Comparison of ENCODE assay signal across 1 mouse cellular context in the genomic region with DNA sequence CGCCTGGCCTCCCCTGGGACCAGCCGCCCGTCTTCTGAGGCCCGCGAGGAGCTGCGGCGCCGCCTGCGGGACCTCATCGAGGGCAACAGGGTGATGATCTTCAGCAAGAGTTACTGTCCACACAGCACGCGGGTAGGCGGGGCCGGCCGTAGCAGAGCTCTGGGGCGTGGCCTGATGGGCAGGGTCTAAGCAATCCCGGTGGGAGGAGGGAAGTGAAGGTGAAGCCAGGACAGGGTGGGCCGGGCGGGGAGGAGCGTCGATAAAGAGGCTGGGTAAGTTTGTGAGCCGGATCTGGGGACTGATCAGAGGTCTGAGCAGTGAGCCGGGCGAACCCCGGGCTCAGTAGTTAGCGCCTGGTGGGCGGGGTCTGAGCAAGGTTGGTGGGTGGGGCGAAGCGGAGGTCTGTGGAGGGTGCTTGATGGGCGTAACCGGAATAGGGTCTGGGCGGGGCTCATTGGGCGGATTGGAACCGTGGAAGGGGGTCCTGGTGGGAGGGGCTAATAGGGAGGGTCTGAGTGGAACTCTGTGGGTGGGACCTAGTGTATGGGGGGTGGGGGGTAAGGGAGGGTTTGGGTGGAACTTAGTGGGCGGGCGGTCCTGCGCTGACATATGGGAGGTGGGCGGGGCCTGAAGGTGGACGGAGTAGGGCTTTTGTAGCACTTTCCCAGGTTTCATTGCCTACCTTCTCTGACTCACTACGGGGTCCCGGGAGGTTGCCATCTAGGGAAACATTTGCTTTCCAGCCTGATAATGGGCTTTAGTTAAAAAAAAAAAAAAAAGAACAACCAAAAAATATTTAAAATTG.
TF ChIP-seq lines count a peak whose summit lies in the region.

No protein-coding gene starts in this region.

TF ChIP-seq in CH12.LX, 34 proteins besides CTCF, POLR2A, EP300 and RAD21:
- TF ChIP-seq BHLHE40 (IDR thresholded peaks at IDR 0.05; ENCODE audit: low read depth, low read length) (peak; percentile 39; the same call in 1 of the 2 replicates), MXI1 (IDR thresholded peaks at IDR 0.05; ENCODE audit: low read depth, low read length) (peak; percentile 86), ELF1 (IDR thresholded peaks at IDR 0.05; ENCODE audit: low read depth, low read length) (peak; percentile 28; the same call in 1 of the 2 replicates), MYC (IDR thresholded peaks at IDR 0.05; ENCODE audit: low read depth, low read length) (no peak; the same call in 1 of the 2 replicates), ZNF384 (IDR thresholded peaks at IDR 0.05; ENCODE audit: low read depth, low read length) (no peak), SMC3 (IDR thresholded peaks at IDR 0.05; ENCODE audit: low read depth, low read length) (0 out of 2 replicates have a peak, but pooled peaks have one; percentile 4), POLR2AphosphoS2 (IDR thresholded peaks at IDR 0.05; ENCODE audit: low read depth, low read length) (no peak), CHD2 (IDR thresholded peaks at IDR 0.05; ENCODE audit: low read length) (0 out of 2 replicates have a peak, but pooled peaks have one; percentile 21), MEF2A (IDR thresholded peaks at IDR 0.05; ENCODE audit: borderline replicate concordance, low read depth, low read length) (no peak), CHD1 (IDR thresholded peaks at IDR 0.05; ENCODE audit: low read depth, low read length) (no peak), IRF4 (IDR thresholded peaks at IDR 0.05; ENCODE audit: low read depth, low read length) (0 out of 2 replicates have a peak, but pooled peaks have one; percentile 36), ZMIZ1 (IDR thresholded peaks at IDR 0.05; ENCODE audit: low read depth, low read length) (no peak; the same call in 1 of the 2 replicates), NELFE (IDR thresholded peaks at IDR 0.05; ENCODE audit: low read depth, low read length) (peak; percentile 46; the same call in 1 of the 2 replicates), ZKSCAN1 (IDR thresholded peaks at IDR 0.05; ENCODE audit: borderline replicate concordance, low read depth, low read length) (no peak), SIN3A (IDR thresholded peaks at IDR 0.05; ENCODE audit: low read length) (peak; percentile 10; the same call in 1 of the 2 replicates)
